Mouse (Mus musculus): Measurements from ENCODE around the gene Ppp1r21.

Ppp1r21 gene

DNA sequence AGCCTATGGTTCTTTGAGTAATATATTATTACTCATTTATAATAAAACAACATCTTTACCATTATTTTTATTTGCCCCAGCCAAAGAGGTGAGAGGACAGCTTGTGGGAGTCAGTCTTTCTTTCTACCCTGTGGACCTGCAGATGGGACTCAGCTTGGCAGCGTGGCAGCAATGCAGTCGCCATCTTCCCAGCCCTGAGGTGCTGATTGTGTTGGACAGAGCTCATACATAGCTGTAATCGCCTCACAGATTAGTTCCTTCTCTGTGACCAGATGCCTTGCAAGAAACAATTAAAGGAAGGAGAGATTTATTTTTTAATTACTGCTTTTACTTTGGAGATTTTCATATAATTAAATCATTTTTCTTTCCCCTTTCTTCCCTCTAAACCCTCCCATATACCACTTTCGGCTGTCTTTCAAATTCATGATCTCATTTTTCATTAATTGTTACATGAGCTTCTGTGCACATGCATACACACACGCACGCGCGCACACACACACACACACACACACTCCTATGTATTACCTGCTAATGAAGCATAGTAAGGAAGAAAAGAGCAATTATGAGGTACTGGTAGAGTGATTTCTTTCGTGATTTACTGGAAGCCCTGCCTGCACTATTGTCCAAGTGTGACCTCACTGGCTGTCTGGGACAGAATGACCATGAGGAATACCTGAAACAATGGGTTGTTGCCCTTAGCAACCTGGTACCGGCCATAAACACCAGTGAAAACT, 40.1 kb downstream of the Ppp1r21 start:
- no peak for DNase-seq (ENCODE audit: extremely low spot score, low read depth, low spot score)

DNA sequence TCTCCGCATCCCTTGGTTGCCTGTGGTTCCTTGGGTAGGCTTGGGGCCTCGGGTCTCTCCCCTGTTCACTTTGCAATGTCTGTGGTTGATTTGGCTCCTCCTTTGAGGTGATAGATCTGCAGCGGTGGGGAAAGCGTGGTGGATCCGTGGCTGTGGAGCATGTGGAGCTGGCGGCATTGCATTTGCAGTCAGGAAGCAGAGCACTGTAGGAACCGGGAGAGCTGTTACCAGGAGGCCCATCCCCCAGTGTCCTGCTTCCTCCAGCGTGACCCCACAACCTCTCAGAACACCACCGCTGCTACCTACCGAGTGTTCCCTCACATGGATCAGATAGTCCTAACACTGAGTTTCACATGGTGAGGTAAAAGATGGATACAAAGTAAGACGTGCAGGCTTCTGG, 40.9 kb downstream of the Ppp1r21 start:
- no peak for DNase-seq (ENCODE audit: extremely low spot score, low read depth, low spot score)

DNA sequence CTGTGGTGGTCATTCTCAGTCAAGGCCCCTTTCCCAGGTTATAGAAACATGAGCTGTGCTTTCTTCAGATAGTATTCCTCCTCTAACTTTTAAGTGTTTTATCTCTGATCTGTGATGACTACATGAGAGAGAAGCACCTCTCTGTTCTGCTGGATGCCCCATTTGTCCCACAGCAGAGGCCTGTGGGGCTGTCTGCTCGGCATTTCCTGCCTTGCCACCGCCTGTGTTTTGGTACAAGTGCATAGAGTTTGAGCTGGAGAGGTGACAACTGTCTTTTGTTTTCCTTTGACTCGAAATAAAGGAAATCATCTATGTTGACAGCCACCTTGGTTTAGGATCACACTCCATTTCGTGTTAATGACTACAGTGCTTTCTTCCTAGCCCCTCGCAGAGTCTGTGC, 44.9 kb downstream of the Ppp1r21 start:
- DNase-seq (ENCODE audit: extremely low spot score, low read depth, low spot score): no peak

DNA sequence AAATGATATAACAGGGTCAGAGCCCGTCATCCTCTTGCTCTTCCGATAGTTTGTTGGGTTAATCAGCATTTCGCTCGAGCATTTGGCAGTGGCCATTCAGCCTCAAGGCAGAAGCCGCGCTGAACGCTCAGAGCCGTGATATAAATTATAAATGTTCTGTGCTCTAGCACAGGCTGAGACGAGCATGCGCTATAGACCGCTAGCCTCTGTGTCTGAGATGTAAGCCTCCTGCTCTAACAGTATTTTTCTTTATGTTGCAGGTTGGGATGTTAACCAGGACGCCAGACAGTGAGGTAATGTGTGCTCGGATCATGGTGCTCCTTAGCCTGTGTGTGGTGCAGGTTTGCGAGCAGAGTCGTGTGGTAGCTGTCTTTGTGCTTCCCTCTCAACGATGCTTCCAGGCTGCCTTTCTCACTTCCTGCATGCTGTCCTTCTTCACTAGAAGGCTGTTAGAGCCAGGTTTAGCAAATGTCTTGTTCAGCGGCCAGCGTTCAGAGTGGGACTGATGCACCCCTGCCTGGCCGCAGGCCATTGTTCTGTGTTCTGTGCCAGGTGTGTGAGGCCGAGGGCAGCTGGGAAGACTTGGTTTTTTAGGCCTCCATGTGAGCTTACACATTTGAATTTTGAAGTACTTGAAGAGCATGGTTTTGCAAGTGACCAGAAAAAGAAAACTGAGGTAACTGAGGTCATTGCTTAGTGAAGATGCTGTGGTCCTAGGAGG, 48.8 kb downstream of the Ppp1r21 start:
- no peak for DNase-seq (ENCODE audit: extremely low spot score, low read depth, low spot score)

DNA sequence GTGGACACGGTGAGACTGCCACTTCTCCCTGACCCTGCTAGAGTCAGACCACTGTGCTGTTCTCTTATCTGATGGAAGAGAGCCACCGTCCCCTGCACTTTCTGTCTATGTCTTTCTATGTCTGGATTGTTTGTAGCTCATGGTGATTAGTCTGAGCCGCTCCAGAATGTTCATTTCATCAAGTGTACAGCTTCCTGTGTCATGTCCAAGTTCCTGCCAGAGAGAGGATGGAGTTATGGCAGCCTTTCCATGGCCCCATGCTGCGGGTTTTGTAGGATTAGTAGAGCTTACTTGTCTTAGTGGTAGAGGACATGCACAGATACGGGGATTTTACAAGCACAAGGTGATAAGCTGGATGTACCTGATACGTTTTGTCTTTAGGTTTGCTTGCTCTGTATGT, 50.6 kb downstream of the Ppp1r21 start:
- no peak for DNase-seq (ENCODE audit: extremely low spot score, low read depth, low spot score)

DNA sequence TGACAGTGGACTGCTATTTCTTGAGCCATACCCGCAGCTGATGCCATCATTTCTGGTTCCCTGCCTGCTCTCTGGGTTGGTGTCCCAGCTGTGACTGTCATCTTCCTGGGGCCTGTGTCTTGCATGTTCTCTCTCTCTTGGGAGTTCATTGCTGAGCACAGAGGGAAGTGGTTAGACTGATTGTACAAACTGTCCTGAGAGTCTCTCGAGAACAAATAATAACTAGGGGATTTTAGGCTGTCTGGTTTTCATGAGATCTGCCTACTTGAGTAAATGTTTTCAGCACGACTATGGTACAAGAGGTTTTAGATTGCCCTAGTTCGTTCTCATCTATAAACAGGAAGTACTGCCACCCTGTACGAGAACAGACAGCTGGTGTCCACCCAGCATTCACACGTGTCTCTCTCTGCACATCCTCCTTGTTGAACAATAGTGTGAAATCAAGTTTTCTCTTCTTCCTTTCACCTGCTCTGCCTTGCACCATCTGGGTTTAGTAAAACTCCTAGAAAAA, 51.6 kb downstream of the Ppp1r21 start:
- DNase-seq (ENCODE audit: extremely low spot score, low read depth, low spot score): no peak

DNA sequence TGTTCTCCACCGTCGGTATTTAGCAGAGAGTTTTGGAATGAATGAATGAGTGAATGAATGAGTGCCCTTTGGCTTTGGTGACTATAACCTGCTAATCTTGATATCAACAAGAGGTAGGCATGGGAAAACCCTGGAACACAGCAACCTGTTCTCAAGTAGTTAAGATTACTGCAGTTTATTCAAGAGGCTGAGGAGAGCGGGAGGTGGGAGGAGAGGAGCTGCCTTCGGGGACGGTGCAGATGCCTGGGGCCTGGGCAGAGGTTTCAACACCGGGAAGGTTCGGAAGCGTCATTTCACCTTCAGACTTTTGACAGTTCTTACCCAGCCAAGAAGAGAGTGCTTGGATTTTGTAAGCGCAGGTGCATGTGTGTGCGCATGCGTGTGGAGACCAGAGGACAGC, 53.1 kb downstream of the Ppp1r21 start:
- no peak for DNase-seq (ENCODE audit: extremely low spot score, low read depth, low spot score)

DNA sequence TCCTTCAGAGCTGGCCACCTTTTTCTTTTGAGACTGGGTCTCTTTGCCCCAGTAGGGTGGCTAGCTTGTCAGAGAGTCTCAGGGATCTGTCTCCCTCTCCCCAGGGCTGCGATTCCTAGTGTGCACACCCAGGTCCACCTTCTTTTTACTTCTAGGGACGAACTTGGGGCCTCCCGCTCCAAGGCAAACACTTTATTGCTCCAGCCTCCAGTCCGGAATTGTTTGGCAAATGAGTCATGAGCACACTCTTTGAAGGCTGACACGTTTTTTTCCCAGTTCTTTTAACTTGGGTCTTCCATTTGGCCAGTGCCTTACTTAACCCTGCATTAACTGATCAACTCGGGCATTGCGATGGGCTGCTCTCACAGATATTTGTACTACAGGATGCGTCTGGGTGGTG, 53.5 kb downstream of the Ppp1r21 start:
- no peak for DNase-seq (ENCODE audit: extremely low spot score, low read depth, low spot score)

DNA sequence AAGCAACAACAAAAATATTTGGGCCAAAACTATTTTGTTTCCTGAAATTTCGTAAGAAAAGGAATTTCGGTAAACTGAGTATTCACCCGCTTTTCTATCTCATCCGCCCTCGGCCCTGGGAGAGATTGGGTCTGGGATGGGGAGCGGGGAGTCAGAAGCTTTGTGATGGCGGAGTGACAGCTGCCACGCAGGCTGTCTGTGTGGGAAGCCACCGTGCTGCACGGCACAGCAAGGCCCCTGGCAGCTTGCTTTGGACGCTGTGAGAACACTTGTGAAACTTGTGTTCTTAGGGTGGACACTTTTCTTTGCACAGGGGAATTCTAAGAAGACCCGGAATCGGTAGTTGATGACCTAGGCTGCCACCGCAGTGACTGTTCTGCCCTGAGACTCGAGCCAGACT, 57.5 kb downstream of the Ppp1r21 start:
- no peak for DNase-seq (ENCODE audit: extremely low spot score, low read depth, low spot score)

DNA sequence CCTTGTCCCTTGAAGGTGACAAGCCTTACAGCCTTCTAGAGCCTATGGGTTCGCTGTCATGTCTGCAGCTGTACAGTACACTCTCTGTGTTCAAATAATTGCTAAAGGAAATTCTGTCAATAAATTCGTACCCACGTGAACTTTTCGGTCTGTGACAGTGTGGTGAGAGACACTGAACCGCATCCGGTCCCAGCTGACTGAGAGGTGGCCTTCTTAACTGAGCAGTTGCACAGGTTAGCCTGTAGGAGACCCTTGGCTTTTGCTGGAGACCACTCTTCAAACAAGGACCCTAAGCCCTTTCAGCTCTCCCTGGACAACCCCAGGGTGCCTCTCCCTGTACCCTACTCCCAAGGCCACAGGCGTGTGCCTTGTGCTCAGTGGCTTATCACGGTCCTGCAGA, 58.3 kb downstream of the Ppp1r21 start:
- DNase-seq (ENCODE audit: extremely low spot score, low read depth, low spot score): no peak

DNA sequence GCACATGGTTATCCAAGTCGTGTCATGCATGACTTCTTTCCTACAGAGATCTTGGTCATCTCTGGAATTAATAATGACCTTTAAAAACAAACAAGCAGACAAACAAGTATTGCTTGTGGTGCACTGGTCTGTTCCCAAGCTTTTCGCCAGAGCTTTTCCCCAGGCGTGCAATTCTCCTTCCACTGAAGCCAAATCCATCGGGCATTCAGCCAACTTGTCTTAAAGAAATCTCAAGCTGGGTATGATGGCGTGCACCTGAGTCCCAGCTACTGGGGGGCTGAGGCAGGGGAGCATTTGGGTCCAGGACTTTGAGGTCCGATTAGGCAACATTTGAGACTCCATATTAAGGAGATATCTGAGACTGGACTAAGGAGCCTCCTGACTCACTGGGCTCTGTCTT, 60.3 kb downstream of the Ppp1r21 start:
- no peak for DNase-seq (ENCODE audit: extremely low spot score, low read depth, low spot score)

DNA sequence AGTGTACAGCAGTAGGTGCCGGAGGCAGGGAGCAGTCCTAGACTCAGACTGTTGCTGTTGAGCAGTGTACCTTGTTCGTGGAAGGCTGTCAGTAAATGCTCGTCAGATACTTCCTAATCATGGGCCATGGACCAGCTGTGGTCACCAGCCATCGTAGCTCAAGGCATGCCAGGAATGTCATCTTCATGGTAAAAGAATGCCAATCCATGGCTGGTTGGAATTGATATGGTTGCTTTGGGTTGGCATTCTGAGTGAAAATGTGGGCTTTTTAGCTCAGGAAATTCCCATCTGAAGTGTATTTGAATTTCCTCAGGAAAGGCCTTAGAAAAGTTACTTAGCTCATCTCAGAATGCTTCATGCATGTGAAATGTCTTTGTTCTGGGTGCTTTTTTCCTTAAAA, 65.2 kb downstream of the Ppp1r21 start:
- DNase-seq (ENCODE audit: extremely low spot score, low read depth, low spot score): no peak

DNA sequence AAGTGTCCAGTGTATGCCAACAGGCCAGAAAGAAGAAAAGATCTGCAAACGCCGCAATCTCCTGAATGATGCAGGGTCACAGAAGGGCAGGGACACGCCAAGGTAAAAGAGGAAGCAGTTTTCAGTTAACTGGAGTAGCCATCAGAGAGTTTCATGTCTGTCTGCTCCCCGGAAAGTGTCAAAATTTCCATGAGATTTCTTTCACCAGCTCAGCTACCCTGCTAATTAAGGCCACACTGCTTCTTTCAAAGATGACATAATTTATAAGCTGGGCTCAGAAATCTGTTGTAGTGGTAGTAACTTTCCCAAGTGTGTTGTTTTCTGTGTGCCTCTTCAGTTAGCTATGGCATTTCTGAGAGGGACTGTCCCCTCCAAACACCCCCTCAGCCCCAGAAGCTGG, 66.2 kb downstream of the Ppp1r21 start:
- DNase-seq (ENCODE audit: extremely low spot score, low read depth, low spot score): no peak

DNA sequence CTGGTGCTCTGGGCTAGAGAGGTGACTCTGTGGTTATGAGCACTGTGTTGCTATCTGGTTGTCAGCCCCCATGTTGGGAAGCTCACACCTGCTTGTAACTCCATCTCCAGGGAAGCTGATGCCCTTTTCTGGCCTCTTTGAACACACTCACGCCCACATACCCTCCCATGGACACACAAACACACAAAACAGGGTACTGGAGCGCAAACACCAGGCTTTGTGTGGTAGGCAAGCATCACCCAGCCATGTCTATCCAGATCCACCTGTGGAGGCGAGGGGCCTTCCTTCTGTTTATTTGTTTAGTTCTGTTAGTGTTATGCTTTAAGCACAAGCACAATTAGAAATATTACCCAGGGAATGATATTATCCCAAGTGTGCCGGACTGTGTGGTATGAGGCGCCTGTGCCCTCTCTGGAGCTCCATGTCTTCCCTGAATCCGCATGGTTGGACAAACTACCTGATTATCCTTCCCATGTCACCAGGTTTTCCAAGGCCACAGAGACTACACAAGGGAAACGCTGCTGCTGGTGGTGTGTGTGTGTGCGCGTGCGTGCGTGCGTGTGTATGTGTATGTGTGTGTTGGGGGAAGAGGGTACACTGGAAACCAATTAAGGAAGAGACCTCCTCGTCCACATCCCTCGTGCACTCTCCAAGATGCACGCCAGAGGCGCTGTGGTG, 66.8 kb downstream of the Ppp1r21 start:
- no peak for DNase-seq (ENCODE audit: extremely low spot score, low read depth, low spot score)

DNA sequence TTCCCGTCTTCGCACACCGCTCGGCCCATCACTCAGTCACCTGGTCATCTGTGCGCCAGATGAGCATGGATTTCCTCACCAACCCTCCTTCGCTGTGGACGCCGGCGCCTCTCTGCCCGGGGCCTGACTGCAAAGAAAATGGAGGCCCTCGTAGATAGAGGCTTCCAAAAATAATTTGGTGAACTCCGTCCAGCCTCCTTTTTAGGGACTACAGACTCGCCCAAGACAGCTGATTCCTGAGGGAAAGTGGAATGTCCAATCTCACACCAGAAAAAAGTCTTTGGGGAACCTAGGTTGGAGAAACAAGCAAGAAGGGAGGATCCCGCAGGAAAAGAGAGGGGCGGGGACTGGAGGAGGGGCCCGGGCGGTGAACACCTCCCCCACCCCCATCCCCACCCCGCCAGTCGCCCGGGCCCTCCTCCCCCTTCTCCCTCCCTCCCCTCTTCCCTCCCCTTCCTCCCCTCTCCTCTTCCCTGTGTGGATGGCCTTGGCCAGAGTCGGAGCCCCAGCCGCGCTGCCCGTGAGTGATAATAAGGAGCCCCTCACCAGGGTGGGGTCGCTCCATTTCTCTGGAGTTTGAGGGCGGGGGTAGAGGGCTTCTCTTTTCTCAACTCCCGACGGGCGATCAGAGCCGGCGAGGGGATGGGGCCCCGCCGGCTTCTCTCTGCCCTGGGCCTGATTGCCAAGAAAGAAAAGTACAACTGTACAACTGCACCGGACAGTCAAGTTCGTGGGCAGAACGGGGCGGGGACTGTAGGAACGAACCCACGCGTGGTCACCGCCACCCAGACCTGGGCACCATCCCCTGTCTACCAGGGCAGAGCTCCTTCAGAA, 67.5 kb downstream of the Ppp1r21 start, which contains the start of gene Ston1:
Ston1 (plus strand) TSS at position 463 of the 834 bp plus-strand sequence.
- DNase-seq (ENCODE audit: extremely low spot score, low read depth, low spot score): peak; percentile 61

DNA sequence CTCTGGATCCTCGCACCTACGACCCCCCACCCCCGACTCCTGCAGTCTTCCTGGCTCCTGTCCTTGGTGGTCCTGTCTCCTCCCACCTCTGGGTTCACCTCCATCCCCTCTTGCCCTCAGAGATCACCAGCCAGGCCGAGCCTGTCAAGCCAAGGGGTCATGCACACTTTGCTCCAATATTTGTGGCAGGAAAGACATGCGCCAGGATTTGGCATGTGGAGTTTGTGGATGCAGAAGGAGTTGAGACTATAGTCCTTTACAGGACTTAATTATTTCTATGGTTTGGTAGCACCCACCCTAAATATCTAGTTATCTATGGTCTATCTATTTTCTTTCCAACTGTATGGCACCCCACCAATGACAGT, 68.1 kb downstream of the Ppp1r21 start:
- DNase-seq (ENCODE audit: extremely low spot score, low read depth, low spot score): no peak

DNA sequence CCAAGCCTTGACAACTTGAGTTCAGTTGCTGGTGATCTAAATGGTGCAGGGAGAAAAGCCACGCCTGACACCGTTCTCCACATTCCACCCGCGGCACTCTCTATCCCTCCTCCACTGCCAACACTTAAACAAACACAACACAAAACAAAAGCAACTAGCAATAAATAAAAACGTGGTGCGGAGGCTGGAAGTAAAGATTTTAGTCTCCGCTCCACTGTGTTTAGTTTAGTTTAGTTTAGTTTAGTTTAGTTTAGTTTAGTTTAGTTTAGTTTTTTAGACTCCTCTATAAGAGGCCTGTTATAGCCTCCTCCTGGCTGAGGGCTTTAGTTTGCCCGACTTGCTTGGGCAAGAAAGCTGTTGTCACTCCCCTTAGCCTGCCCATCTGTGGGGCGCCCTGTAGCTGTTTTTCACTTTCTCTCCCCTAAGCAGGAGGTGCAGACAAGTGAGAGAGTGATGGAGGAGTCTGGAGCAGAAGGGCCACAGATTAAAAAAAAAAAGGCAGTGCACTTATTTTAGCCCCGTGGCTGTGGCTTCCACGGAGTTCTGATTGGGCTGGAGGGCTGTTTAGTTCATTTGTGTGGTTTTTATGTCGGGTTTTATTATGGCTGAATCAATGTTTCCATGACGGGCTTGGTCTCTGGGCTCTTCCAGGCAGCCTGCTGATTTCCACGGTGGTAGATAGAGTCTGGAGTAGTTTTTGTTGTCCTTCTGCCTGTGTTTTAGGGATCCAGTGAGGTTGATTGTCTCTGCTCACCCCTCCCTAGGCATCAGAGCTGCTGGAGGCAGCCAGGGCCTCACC, 68.9 kb downstream of the Ppp1r21 start:
- no peak for DNase-seq (ENCODE audit: extremely low spot score, low read depth, low spot score)

DNA sequence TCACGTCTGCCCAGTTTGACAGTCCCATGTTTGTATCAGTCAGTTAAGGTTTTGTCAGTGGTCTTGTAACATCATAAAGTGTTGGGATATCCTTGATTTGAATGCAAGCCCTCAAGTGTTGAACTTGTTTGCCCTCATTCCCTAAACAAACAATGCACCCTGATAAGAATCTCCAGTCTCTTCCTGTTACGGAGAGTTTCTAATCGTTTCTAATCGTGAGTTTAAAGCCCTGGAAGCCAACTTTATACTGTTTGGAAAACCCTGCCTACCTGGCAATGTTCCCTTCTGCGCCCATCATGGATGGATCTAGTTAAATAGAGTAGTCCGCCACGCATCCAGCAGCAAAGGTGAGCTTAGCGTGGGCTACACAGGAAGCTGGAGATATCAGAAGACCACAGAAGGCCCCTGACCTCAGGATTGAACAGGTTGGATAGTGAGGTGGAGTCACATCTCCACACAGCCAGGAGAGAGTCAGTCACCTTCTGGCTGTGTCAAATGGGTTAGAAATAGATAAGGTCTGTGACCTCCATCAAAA, 70.6 kb downstream of the Ppp1r21 start:
- no peak for DNase-seq (ENCODE audit: extremely low spot score, low read depth, low spot score)

DNA sequence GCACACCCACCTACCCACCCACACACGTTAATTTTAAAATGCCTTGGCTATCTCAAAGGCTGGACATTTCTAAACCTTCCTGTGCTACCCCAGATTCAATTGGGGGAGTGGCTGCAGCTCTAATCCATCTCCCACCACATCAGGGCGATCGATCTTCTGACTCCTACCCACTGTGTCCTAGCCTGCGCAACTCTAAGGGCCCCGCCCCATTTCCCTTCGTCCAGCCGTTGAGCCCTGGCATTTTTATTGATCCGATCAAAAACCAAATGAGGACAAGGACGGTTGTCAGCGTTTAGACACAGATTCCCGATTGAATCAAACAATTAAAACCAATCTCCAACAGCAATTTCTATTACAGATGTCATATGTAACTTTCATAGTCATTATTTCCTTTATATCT, 74.0 kb downstream of the Ppp1r21 start:
- DNase-seq (ENCODE audit: extremely low spot score, low read depth, low spot score): no peak

DNA sequence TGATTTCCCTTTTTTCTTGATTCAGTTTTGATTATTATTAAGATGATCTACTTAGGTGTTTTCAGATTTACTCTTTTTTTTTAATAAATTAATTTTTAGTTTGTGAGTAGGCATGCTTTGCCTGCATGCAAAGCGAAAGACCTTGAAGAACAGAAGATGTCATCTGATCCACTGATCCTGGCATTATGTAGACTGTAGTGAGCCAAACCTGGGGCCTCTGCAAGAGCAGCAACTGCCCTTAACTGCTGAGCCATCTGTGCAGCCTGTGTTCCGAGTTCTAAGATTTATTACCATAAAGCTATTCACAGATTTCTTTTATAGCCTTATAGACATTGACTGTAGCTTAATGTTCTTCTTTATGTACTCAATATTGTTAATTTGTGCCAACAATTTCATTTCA, 76.1 kb downstream of the Ppp1r21 start:
- DNase-seq (ENCODE audit: extremely low spot score, low read depth, low spot score): no peak

Data from hindlimb bud, embryonic 11.5 days (tissue).